Mouse (Mus musculus): Measurements from ENCODE around the gene 1500009C09Rik. TPM values are rescaled to one million over a fixed set of nuclear protein-coding genes. Genes with fewer than 3 reads are reported as not detected.

Gene 1500009C09Rik
- polyA plus RNA-seq (2016; fragmentation: Nextera tagmentation; extraction: Ambion mirVana), result 1.7 and 3.2 TPM in 2 replicates

- Histone ChIP-seq H3K27me3 (replicated peaks) (no peaks in the 10 kb centered on the region), H3K9ac (no peak within 1 kb of the TSS), H3K27ac (no peak within 1 kb of the TSS), H3K4me2 (replicated peaks) (no peak within 1 kb of the TSS), H3K9me3 (no peaks in the 10 kb centered on the region), H3K4me3 (no peak within 1 kb of the TSS), H3K36me3 (no peaks in the 10 kb centered on the region), H3K4me1 (peaks cover 21% of the 10 kb centered on the region)
- WGBS, result 88% methylated on average over 6 of the region's 6 CpGs
- no peak for ATAC-seq (ENCODE audit: low FRiP score, low read depth)
Observed at GRCm38 (mm10) chr15:82252097-82252496, at the start of gene 1500009C09Rik. 1500009C09Rik (plus strand) TSS chr15:82252397.

DNA sequence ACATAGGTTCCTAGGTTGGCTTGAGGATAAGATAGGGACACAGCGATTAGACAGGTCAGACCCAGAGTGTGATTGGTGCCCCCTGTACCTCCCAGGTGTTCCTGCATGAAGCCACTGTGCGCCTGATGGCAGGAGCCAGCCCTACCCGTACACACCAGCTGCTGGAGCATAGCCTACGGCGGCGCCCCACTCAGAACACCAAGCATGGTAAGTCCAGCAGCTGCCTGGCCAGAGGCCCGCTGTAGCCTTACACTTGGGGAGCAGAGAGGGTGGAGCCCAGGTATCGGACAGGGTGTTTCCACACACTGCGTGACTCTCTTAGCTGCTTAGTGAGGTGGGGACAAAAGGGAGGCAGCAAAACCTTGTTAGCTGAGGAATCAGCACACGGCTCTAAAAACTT lies 49.1 kb upstream of the 1500009C09Rik start:
- no peak overlapping the region for H3K27ac ChIP-seq
- WGBS, result 97% methylated on average over 10 of the region's 10 CpGs
- no peak overlapping the region for H3K4me3 ChIP-seq

GRCm38 (mm10) chr15:82203611-82204351 lies 48.4 kb upstream of the 1500009C09Rik start:
- no peak for ATAC-seq (ENCODE audit: low FRiP score, low read depth)
- H3K27ac ChIP-seq, result peak overlapping the region; percentile 26; the same call in 1 of the 2 replicates
- H3K4me3 ChIP-seq, result no peak overlapping the region
- H3K27me3 ChIP-seq (replicated peaks), result peaks cover 39% of the 10 kb centered on the region
- peaks cover 20% of the 10 kb centered on the region for H3K4me1 ChIP-seq
- H3K4me2 ChIP-seq (replicated peaks), result no peak overlapping the region
- no peaks in the 10 kb centered on the region for H3K9me3 ChIP-seq
- WGBS, result 82% methylated on average over 20 of the region's 20 CpGs
- H3K36me3 ChIP-seq, result peaks cover 76% of the 10 kb centered on the region
- H3K9ac ChIP-seq, result no peak overlapping the region; the same call in 1 of the 2 replicates

More for the DNA sequence above, 49.1 kb upstream of the 1500009C09Rik start:
- H3K4me2 ChIP-seq (replicated peaks), result no peak overlapping the region
- ATAC-seq (ENCODE audit: low FRiP score, low read depth), result no peak
- peaks cover 33% of the 10 kb centered on the region for H3K27me3 ChIP-seq (replicated peaks)
- H3K9me3 ChIP-seq, result no peaks in the 10 kb centered on the region
- peaks cover 83% of the 10 kb centered on the region for H3K36me3 ChIP-seq
- H3K9ac ChIP-seq, result no peak overlapping the region
- H3K4me1 ChIP-seq, result peaks cover 20% of the 10 kb centered on the region

GRCm38 (mm10) chr15:82204680-82205371 lies 47.4 kb upstream of the 1500009C09Rik start:
- Histone ChIP-seq H3K4me3 (no peak overlapping the region), H3K4me2 (replicated peaks) (no peak overlapping the region), H3K9ac (no peak overlapping the region), H3K27me3 (replicated peaks) (peaks cover 47% of the 10 kb centered on the region), H3K27ac (no peak overlapping the region), H3K4me1 (peaks cover 20% of the 10 kb centered on the region), H3K9me3 (no peaks in the 10 kb centered on the region), H3K36me3 (peaks cover 65% of the 10 kb centered on the region)
- no peak for ATAC-seq (ENCODE audit: low FRiP score, low read depth)
- WGBS, result 62% methylated on average over 10 of the region's 10 CpGs

DNA sequence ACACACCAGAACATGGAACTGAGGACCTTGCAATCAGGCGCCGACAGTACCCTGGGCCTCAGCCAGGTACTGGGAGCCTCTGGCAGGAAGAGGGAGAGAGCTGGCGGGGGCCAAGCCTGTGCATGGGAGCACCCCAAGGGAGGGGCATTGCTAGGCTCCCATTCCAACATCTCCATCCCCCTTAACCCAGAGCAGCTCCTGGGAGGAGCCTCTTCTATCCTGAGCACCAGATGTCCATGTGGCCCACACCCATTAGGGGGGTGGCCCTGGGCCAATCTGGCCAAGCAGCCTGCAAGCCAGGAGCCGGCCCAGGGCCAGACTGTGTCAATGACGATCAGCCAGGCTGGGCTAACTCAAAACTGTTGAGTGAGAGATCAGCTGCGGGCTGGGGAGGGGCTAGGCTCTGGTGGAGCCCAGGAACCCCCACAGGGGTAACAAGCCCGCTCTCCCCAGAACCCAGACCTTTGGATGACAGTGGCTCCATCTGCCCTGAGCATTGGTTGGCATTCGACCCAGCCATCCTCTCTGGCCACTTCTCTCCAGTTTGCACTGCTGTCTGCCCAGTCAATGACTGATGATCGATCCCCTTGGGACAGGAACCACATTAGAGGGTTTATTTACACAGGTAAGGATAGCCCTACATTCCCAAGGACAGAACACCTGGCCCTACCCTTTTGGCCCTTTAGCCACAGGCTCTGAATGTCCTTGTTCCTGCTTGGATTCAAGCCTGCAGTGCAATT lies 45.7 kb upstream of the 1500009C09Rik start:
- no peak overlapping the region for H3K4me3 ChIP-seq
- H3K4me1 ChIP-seq, result peaks cover 22% of the 10 kb centered on the region
- WGBS, result 61% methylated on average over 9 of the region's 9 CpGs
- no peak overlapping the region for H3K27ac ChIP-seq
- H3K9me3 ChIP-seq, result no peaks in the 10 kb centered on the region
- peaks cover 64% of the 10 kb centered on the region for H3K27me3 ChIP-seq (replicated peaks)
- ATAC-seq (ENCODE audit: low FRiP score, low read depth), result peak; percentile 38; the same call in 1 of the 2 replicates
- H3K4me2 ChIP-seq (replicated peaks), result peak overlapping the region; percentile 23; the same call in 1 of the 2 replicates
- peaks cover 50% of the 10 kb centered on the region for H3K36me3 ChIP-seq
- H3K9ac ChIP-seq, result no peak overlapping the region

- Histone ChIP-seq H3K9me3 (no peaks in the 10 kb centered on the region), H3K4me3 (no peak overlapping the region), H3K4me2 (replicated peaks) (peak overlapping the region; percentile 23), H3K9ac (no peak overlapping the region), H3K27ac (no peak overlapping the region), H3K36me3 (peaks cover 45% of the 10 kb centered on the region), H3K4me1 (peaks cover 27% of the 10 kb centered on the region), H3K27me3 (replicated peaks) (peaks cover 70% of the 10 kb centered on the region)
- ATAC-seq (ENCODE audit: low FRiP score, low read depth), result no peak
- 11% methylated on average over 34 of the region's 34 CpGs for WGBS
Observed at GRCm38 (mm10) chr15:82207105-82207459, 45.1 kb upstream of the 1500009C09Rik start.

DNA sequence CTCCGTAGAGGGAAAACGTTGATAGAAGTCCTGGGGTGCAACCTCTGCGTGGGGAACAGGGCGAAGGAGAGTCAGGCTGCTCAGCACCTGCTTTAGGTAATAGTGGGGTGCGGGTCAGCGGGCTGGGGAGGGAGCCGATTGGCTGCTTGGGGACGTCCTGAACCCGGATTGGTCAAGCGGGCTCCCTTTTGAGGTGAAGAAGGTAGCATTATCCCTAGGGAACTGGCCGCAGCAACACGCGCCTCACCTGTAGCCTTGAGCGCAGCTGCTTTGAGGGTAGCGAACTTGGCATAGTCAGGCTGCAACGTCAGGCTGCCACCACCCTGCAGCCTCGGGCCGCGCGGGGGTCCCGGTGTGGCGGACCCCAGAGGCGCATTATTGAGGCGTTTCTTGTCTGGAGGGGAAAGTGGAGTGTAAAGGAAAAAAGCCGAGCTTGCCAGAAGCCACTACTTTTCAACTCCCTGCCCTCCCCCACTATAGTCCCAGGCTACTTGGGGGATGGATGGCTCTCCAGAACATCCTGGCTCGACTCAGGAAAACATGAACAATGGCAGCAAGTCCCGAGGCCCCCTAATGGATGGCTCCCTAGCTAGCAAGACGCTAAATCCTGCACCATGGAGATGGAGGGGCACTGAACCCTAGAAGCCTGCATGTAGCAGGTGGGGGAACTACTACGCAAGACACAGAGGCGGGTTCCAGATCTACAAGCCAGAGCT lies 44.5 kb upstream of the 1500009C09Rik start:
- Histone ChIP-seq H3K27ac (no peak overlapping the region), H3K4me1 (peaks cover 33% of the 10 kb centered on the region), H3K36me3 (peaks cover 39% of the 10 kb centered on the region), H3K4me3 (no peak overlapping the region), H3K27me3 (replicated peaks) (peaks cover 76% of the 10 kb centered on the region), H3K9me3 (no peaks in the 10 kb centered on the region), H3K4me2 (replicated peaks) (peak overlapping the region; percentile 23), H3K9ac (no peak overlapping the region)
- 18% methylated on average over 30 of the region's 30 CpGs for WGBS
- ATAC-seq (ENCODE audit: low FRiP score, low read depth), result no peak

DNA sequence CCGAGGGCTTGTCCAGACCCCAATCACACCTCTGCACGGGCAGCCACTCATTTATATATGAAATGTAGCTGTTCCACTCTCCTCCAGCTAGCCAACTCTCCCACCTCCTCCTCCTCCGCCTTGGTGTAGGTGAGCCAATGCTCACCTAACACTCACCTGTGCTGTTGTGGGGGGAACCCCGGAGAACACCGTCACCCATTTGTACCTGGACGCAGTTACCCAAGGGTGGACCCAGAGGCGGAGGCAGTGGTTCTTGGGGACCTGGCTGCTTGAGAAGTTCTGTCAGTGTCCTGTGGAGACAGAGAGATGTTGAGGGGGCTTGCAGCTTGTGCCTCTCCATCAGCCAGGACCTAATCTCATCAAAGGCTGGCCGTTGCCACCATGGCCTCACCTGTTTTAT lies 43.9 kb upstream of the 1500009C09Rik start:
- no peak overlapping the region for H3K9ac ChIP-seq
- peaks cover 36% of the 10 kb centered on the region for H3K4me1 ChIP-seq
- H3K36me3 ChIP-seq, result peaks cover 33% of the 10 kb centered on the region
- H3K27me3 ChIP-seq (replicated peaks), result peaks cover 82% of the 10 kb centered on the region
- H3K4me2 ChIP-seq (replicated peaks), result no peak overlapping the region
- no peaks in the 10 kb centered on the region for H3K9me3 ChIP-seq
- WGBS, result 83% methylated on average over 8 of the region's 8 CpGs
- H3K27ac ChIP-seq, result no peak overlapping the region
- no peak overlapping the region for H3K4me3 ChIP-seq
- ATAC-seq (ENCODE audit: low FRiP score, low read depth), result no peak

GRCm38 (mm10) chr15:82209295-82210050 lies 42.7 kb upstream of the 1500009C09Rik start:
- Histone ChIP-seq H3K4me3 (no peak overlapping the region), H3K9ac (no peak overlapping the region), H3K4me1 (peaks cover 36% of the 10 kb centered on the region), H3K36me3 (peaks cover 21% of the 10 kb centered on the region), H3K9me3 (no peaks in the 10 kb centered on the region), H3K27ac (no peak overlapping the region), H3K27me3 (replicated peaks) (peaks cover 92% of the 10 kb centered on the region), H3K4me2 (replicated peaks) (no peak overlapping the region)
- no peak for ATAC-seq (ENCODE audit: low FRiP score, low read depth)
- 79% methylated on average over 13 of the region's 13 CpGs for WGBS

GRCm38 (mm10) chr15:82210801-82211200 lies 41.4 kb upstream of the 1500009C09Rik start:
- H3K9ac ChIP-seq, result no peak overlapping the region
- no peak overlapping the region for H3K4me2 ChIP-seq (replicated peaks)
- peaks cover 8% of the 10 kb centered on the region for H3K36me3 ChIP-seq
- no peak overlapping the region for H3K27ac ChIP-seq
- no peaks in the 10 kb centered on the region for H3K9me3 ChIP-seq
- H3K27me3 ChIP-seq (replicated peaks), result peaks cover 95% of the 10 kb centered on the region
- peaks cover 36% of the 10 kb centered on the region for H3K4me1 ChIP-seq
- ATAC-seq (ENCODE audit: low FRiP score, low read depth), result no peak
- no peak overlapping the region for H3K4me3 ChIP-seq
- 35% methylated on average over 1 of the region's 1 CpGs for WGBS

- WGBS, result 3% methylated on average over 11 of the region's 11 CpGs
- Histone ChIP-seq H3K9me3 (no peaks in the 10 kb centered on the region), H3K27me3 (replicated peaks) (peaks cover 93% of the 10 kb centered on the region), H3K27ac (no peak overlapping the region), H3K36me3 (peaks cover 3% of the 10 kb centered on the region; the same call in 1 of the 2 replicates), H3K4me3 (no peak overlapping the region), H3K4me2 (replicated peaks) (peak overlapping the region; percentile 64), H3K4me1 (peaks cover 38% of the 10 kb centered on the region), H3K9ac (no peak overlapping the region)
- ATAC-seq (ENCODE audit: low FRiP score, low read depth), result no peak
Observed at GRCm38 (mm10) chr15:82211281-82211680, 40.9 kb upstream of the 1500009C09Rik start.

Data from neural tube, embryonic 12.5 days (tissue).